Mouse (Mus musculus) forebrain, embryonic 15.5 days (tissue): ENCODE data around the gene Gm28038. TPM values are rescaled to one million over a fixed set of nuclear protein-coding genes. Genes with fewer than 3 reads are reported as not detected.

Source experiments
- ATAC-seq: fragments of 200-750 bp; cut with Nextera tagmentation; replicated peaks from 2 replicates; pipeline ENCODE4 v1.8.0; 2017; ENCODE audit warnings: mild to moderate bottlenecking, moderate TSS enrichment, moderate library complexity
- H3K27ac ChIP-seq: fragments of 300-500 bp; sonication (generic); replicated peaks from 2 replicates; pipeline ENCODE4 v1.5.1; 2015; ENCODE audit warnings: mild to moderate bottlenecking, inconsistent platforms
- H3K27me3 ChIP-seq: fragments of 300-500 bp; sonication (generic); 2 replicates; pipeline ENCODE4 v1.6.1; 2015; ENCODE audit warnings: inconsistent platforms
- H3K36me3 ChIP-seq: fragments of 300-500 bp; sonication (generic); 2 replicates; pipeline ENCODE4 v1.6.1; 2015; ENCODE audit warnings: mild to moderate bottlenecking, inconsistent platforms
- H3K4me1 ChIP-seq: fragments of 300-500 bp; sonication (generic); 2 replicates; pipeline ENCODE4 v1.6.1; 2015; ENCODE audit warnings: inconsistent platforms
- H3K4me2 ChIP-seq: fragments of 300-500 bp; sonication (generic); replicated peaks from 2 replicates; pipeline ENCODE4 v1.6.1; 2015; ENCODE audit warnings: mild to moderate bottlenecking, inconsistent platforms
- H3K4me3 ChIP-seq: fragments of 300-500 bp; sonication (generic); 2 replicates; pipeline ENCODE4 v1.5.1; 2015; ENCODE audit warnings: mild to moderate bottlenecking, inconsistent platforms
- H3K9ac ChIP-seq: fragments of 300-500 bp; sonication (generic); replicated peaks from 2 replicates; pipeline ENCODE4 v1.6.1; 2015; ENCODE audit warnings: mild to moderate bottlenecking, inconsistent platforms
- H3K9me3 ChIP-seq: fragments of 300-500 bp; sonication (generic); 2 replicates; pipeline ENCODE4 v1.6.1; 2016; ENCODE audit warnings: inconsistent platforms
- WGBS: fragments of 180-500 bp; shearing (Covaris S2); methylation state at CpG from one replicate; pipeline ENCODE4 v1.1.7; 2015; ENCODE audit warnings: mixed read lengths; 5-methylcytosine and 5-hydroxymethylcytosine counted together
- polyA plus RNA-seq: library from polyadenylated mRNA; unstranded; fragments of >200 nt; fragmentation: Nextera tagmentation; extraction: Ambion mirVana; gene quantifications from 2 replicates; pipeline ENCODE4 v1.2.1, GENCODE M21; 2015

Gene Gm28038
- polyA plus RNA-seq, 1 experiment from 2014 or later: not detected

- 91% methylated on average over 5 of the region's 5 CpGs for WGBS
- no peak overlapping the region for H3K27ac ChIP-seq
- no peak overlapping the region for H3K9ac ChIP-seq
- no peak for ATAC-seq
- H3K4me2 ChIP-seq: no peak overlapping the region
- H3K27me3 ChIP-seq: no peaks in the 10 kb centered on the region
- no peak overlapping the region for H3K4me3 ChIP-seq
- H3K36me3 ChIP-seq: peaks cover 45% of the 10 kb centered on the region
- H3K4me1 ChIP-seq: 0 out of 2 replicates have a peak, but pooled peaks cover 5% of the 10 kb centered on the region
- H3K9me3 ChIP-seq: no peaks in the 10 kb centered on the region
Measured at GRCm38 (mm10) chr2:30247036-30247435, 33.8 kb upstream of the Gm28038 start.

- 76% methylated on average over 4 of the region's 4 CpGs for WGBS
- no peaks in the 10 kb centered on the region for H3K9me3 ChIP-seq
- H3K36me3 ChIP-seq: peaks cover 41% of the 10 kb centered on the region
- H3K27ac ChIP-seq: no peak overlapping the region
- no peak overlapping the region for H3K9ac ChIP-seq
- H3K27me3 ChIP-seq: no peaks in the 10 kb centered on the region
- H3K4me2 ChIP-seq: no peak overlapping the region
- ATAC-seq: no peak
- 0 out of 2 replicates have a peak, but pooled peaks cover 1% of the 10 kb centered on the region for H3K4me1 ChIP-seq
- no peak overlapping the region for H3K4me3 ChIP-seq
Measured at GRCm38 (mm10) chr2:30247681-30248080, 33.2 kb upstream of the Gm28038 start.

GRCm38 (mm10) chr2:30249182-30249581, 31.7 kb upstream of the Gm28038 start:
- 95% methylated on average over 3 of the region's 3 CpGs for WGBS
- H3K9me3 ChIP-seq: no peaks in the 10 kb centered on the region
- no peak overlapping the region for H3K4me2 ChIP-seq
- no peak overlapping the region for H3K27ac ChIP-seq
- no peak overlapping the region for H3K9ac ChIP-seq
- H3K36me3 ChIP-seq: peaks cover 32% of the 10 kb centered on the region
- H3K4me3 ChIP-seq: no peak overlapping the region
- H3K4me1 ChIP-seq: no peaks in the 10 kb centered on the region
- ATAC-seq: no peak
- H3K27me3 ChIP-seq: no peaks in the 10 kb centered on the region

- Histone ChIP-seq H3K36me3 (peaks cover 32% of the 10 kb centered on the region), H3K4me1 (no peaks in the 10 kb centered on the region), H3K4me3 (no peak overlapping the region), H3K9ac (no peak overlapping the region), H3K27me3 (no peaks in the 10 kb centered on the region), H3K9me3 (no peaks in the 10 kb centered on the region), H3K27ac (no peak overlapping the region), H3K4me2 (no peak overlapping the region)
- 87% methylated on average over 10 of the region's 10 CpGs for WGBS
- ATAC-seq: no peak
Measured at GRCm38 (mm10) chr2:30250166-30251128, 30.4 kb upstream of the Gm28038 start.

- no peak overlapping the region for H3K4me2 ChIP-seq
- H3K9ac ChIP-seq: no peak overlapping the region
- H3K36me3 ChIP-seq: peaks cover 37% of the 10 kb centered on the region
- H3K27me3 ChIP-seq: no peaks in the 10 kb centered on the region
- no peak overlapping the region for H3K27ac ChIP-seq
- H3K9me3 ChIP-seq: no peaks in the 10 kb centered on the region
- H3K4me1 ChIP-seq: no peaks in the 10 kb centered on the region
- no peak for ATAC-seq
- H3K4me3 ChIP-seq: no peak overlapping the region
- 88% methylated on average over 5 of the region's 5 CpGs for WGBS
Measured at GRCm38 (mm10) chr2:30251417-30252104, 29.3 kb upstream of the Gm28038 start.

- Histone ChIP-seq H3K9me3 (no peaks in the 10 kb centered on the region), H3K4me2 (no peak overlapping the region), H3K9ac (no peak overlapping the region), H3K27me3 (no peaks in the 10 kb centered on the region), H3K27ac (no peak overlapping the region), H3K4me3 (no peak overlapping the region), H3K4me1 (no peaks in the 10 kb centered on the region), H3K36me3 (peaks cover 47% of the 10 kb centered on the region)
- ATAC-seq: no peak
- 89% methylated on average over 3 of the region's 3 CpGs for WGBS
Measured at GRCm38 (mm10) chr2:30252521-30252920, 28.3 kb upstream of the Gm28038 start.

- H3K9ac ChIP-seq: no peak overlapping the region
- no peaks in the 10 kb centered on the region for H3K9me3 ChIP-seq
- no peak overlapping the region for H3K4me3 ChIP-seq
- no peaks in the 10 kb centered on the region for H3K4me1 ChIP-seq
- no peaks in the 10 kb centered on the region for H3K27me3 ChIP-seq
- 86% methylated on average over 5 of the region's 5 CpGs for WGBS
- H3K4me2 ChIP-seq: no peak overlapping the region
- no peak overlapping the region for H3K27ac ChIP-seq
- no peak for ATAC-seq
- H3K36me3 ChIP-seq: peaks cover 47% of the 10 kb centered on the region
Measured at GRCm38 (mm10) chr2:30253809-30254208, 27.0 kb upstream of the Gm28038 start.

GRCm38 (mm10) chr2:30255631-30256395, 25.0 kb upstream of the Gm28038 start:
- WGBS: 96% methylated on average over 42 of the region's 42 CpGs
- H3K27me3 ChIP-seq: no peaks in the 10 kb centered on the region
- H3K27ac ChIP-seq: no peak overlapping the region
- ATAC-seq: no peak
- H3K4me3 ChIP-seq: no peak overlapping the region
- no peak overlapping the region for H3K4me2 ChIP-seq
- H3K9me3 ChIP-seq: no peaks in the 10 kb centered on the region
- no peaks in the 10 kb centered on the region for H3K4me1 ChIP-seq
- H3K36me3 ChIP-seq: peaks cover 59% of the 10 kb centered on the region
- no peak overlapping the region for H3K9ac ChIP-seq

GRCm38 (mm10) chr2:30256616-30257350, 24.1 kb upstream of the Gm28038 start:
- Histone ChIP-seq H3K4me2 (no peak overlapping the region), H3K27ac (no peak overlapping the region), H3K36me3 (peaks cover 63% of the 10 kb centered on the region), H3K9me3 (no peaks in the 10 kb centered on the region), H3K27me3 (no peaks in the 10 kb centered on the region), H3K9ac (no peak overlapping the region), H3K4me1 (0 out of 2 replicates have a peak, but pooled peaks cover 5% of the 10 kb centered on the region), H3K4me3 (no peak overlapping the region)
- 96% methylated on average over 30 of the region's 30 CpGs for WGBS
- no peak for ATAC-seq

- H3K27me3 ChIP-seq: no peaks in the 10 kb centered on the region
- no peak overlapping the region for H3K4me3 ChIP-seq
- no peak for ATAC-seq
- no peak overlapping the region for H3K27ac ChIP-seq
- WGBS: 88% methylated on average over 7 of the region's 7 CpGs
- H3K9ac ChIP-seq: no peak overlapping the region
- no peak overlapping the region for H3K4me2 ChIP-seq
- H3K4me1 ChIP-seq: peaks cover 16% of the 10 kb centered on the region
- H3K9me3 ChIP-seq: no peaks in the 10 kb centered on the region
- H3K36me3 ChIP-seq: peaks cover 71% of the 10 kb centered on the region
Measured at GRCm38 (mm10) chr2:30257699-30258460, 23.0 kb upstream of the Gm28038 start.

GRCm38 (mm10) chr2:30258600-30258999, 22.2 kb upstream of the Gm28038 start:
- no peaks in the 10 kb centered on the region for H3K27me3 ChIP-seq
- peaks cover 76% of the 10 kb centered on the region for H3K36me3 ChIP-seq
- H3K27ac ChIP-seq: no peak overlapping the region
- H3K9me3 ChIP-seq: no peaks in the 10 kb centered on the region
- H3K4me1 ChIP-seq: peaks cover 23% of the 10 kb centered on the region
- ATAC-seq: no peak
- no peak overlapping the region for H3K9ac ChIP-seq
- 92% methylated on average over 4 of the region's 4 CpGs for WGBS
- H3K4me3 ChIP-seq: no peak overlapping the region
- H3K4me2 ChIP-seq: no peak overlapping the region
